Mouse (Mus musculus) liver, embryonic 16.5 days (tissue): Measurements from ENCODE around the gene Fxyd5. TPM values are rescaled to one million over a fixed set of nuclear protein-coding genes. Genes with fewer than 3 reads are reported as not detected.

Source experiments
- ATAC-seq: fragments of 200-750 bp; cut with Nextera tagmentation; 2 replicates; pipeline ENCODE4 v1.8.0; 2017; ENCODE audit warnings: low read depth, mild to moderate bottlenecking, moderate number of reproducible peaks, moderate library complexity
- H3K27ac ChIP-seq: fragments of 300-500 bp; sonication (generic); 2 replicates; pipeline ENCODE4 v1.5.1; 2014; ENCODE audit warnings: mild to moderate bottlenecking, low read length
- H3K27me3 ChIP-seq: fragments of 300-500 bp; sonication (generic); 2 replicates; pipeline ENCODE4 v1.6.1; 2014; ENCODE audit warnings: low read depth, low read length, mixed read lengths; ENCODE audit not compliant: control insufficient read depth, insufficient read depth
- H3K36me3 ChIP-seq: fragments of 300-500 bp; sonication (generic); 2 replicates; pipeline ENCODE4 v1.6.1; 2014; ENCODE audit warnings: mild to moderate bottlenecking; ENCODE audit not compliant: control insufficient read depth, insufficient read depth
- H3K4me1 ChIP-seq: fragments of 300-500 bp; sonication (generic); 2 replicates; pipeline ENCODE4 v1.6.1; 2014; ENCODE audit warnings: low read depth, low read length, mixed read lengths; ENCODE audit not compliant: control insufficient read depth
- H3K4me2 ChIP-seq: fragments of 300-500 bp; sonication (generic); 2 replicates; pipeline ENCODE4 v1.6.1; 2014; ENCODE audit warnings: low read depth, low read length, mixed read lengths
- H3K4me3 ChIP-seq: fragments of 300-500 bp; sonication (generic); 2 replicates; pipeline ENCODE4 v1.5.1; 2014; ENCODE audit warnings: low read depth, mild to moderate bottlenecking, low read length
- H3K9ac ChIP-seq: fragments of 300-500 bp; sonication (generic); 2 replicates; pipeline ENCODE4 v1.6.1; 2014; ENCODE audit warnings: low read depth, low read length
- H3K9me3 ChIP-seq: fragments of 300-500 bp; sonication (generic); replicated peaks from 2 replicates; pipeline ENCODE4 v1.6.1; 2016; ENCODE audit warnings: low read length; ENCODE audit not compliant: control insufficient read depth
- WGBS: fragments of 180-500 bp; shearing (Covaris S2); extraction: QIAGEN DNeasy Blood & Tissue Kit; methylation state at CpG from one replicate; pipeline ENCODE4 v1.1.7; 2014; ENCODE audit not compliant: insufficient replicate concordance; 5-methylcytosine and 5-hydroxymethylcytosine counted together
- polyA plus RNA-seq: library from polyadenylated mRNA; unstranded; fragments of >200 nt; fragmentation: Nextera tagmentation; extraction: Ambion mirVana; gene quantifications from 2 replicates; pipeline ENCODE4 v1.2.1, GENCODE M21; 2015

Gene Fxyd5
- polyA plus RNA-seq, 1 experiment from 2014 or later: 22.4 TPM

- WGBS: 24% methylated on average over 1 of the region's 1 CpGs
- Histone ChIP-seq H3K4me1 (no peaks in the 10 kb centered on the region; the same call in 1 of the 2 replicates), H3K4me2 (no peak overlapping the region), H3K36me3 (no peaks in the 10 kb centered on the region), H3K27me3 (no peaks in the 10 kb centered on the region), H3K9ac (no peak overlapping the region), H3K27ac (no peak overlapping the region), H3K4me3 (no peak overlapping the region), H3K9me3 (no peaks in the 10 kb centered on the region)
- ATAC-seq: no peak
Measured at GRCm38 (mm10) chr7:31081106-31081505, 38.8 kb upstream of the Fxyd5 start.

DNA sequence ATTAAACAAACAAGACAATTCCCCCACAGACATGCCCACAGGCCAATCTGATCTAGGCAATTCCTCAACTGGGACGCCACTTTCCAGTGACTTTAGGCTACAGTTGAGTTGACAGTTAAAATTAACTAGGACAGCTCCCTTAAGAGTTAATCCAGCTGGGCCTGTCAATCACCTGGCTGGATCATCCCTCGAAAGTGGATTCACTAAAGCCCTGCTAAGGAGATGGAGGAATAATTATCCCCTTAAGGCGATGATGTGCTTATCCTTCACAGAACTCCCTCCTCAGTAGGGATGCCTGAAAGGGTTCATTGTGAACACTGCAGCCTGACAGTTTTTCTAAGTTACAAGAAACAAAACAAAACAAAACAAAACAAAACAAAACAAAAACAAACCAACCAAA is 38.3 kb upstream of the Fxyd5 start:
- no peaks in the 10 kb centered on the region; the same call in 1 of the 2 replicates for H3K4me1 ChIP-seq
- no peak overlapping the region for H3K27ac ChIP-seq
- H3K4me2 ChIP-seq: no peak overlapping the region
- H3K4me3 ChIP-seq: no peak overlapping the region
- no peak overlapping the region for H3K9ac ChIP-seq
- 68% methylated on average over 3 of the region's 3 CpGs for whole genome bisulfite sequencing
- H3K36me3 ChIP-seq: no peaks in the 10 kb centered on the region
- ATAC-seq: no peak
- no peaks in the 10 kb centered on the region for H3K27me3 ChIP-seq
- H3K9me3 ChIP-seq: no peaks in the 10 kb centered on the region

DNA sequence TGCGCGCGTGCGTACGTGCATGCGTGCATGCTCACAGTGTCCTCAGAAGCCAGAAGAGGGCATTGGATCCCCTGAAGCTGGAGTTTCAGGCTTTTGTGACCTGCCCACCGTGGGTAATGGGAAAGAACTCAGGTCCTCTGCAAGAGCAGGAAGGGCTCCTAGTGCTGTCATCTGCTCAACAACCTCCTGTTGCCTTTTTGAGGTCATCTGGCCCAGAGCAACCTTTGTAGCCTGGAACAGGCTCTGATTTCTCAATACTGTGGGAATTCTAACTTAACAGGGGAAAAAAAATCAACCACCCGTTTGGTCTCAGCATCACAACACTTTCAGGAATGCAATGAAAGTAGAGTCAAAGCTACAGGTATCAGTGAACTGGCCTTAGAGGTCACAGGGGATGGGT is 37.4 kb upstream of the Fxyd5 start:
- H3K4me3 ChIP-seq: no peak overlapping the region
- H3K9ac ChIP-seq: no peak overlapping the region
- peak; percentile 37; the same call in 1 of the 2 replicates for ATAC-seq
- no peak overlapping the region for H3K27ac ChIP-seq
- no peaks in the 10 kb centered on the region for H3K9me3 ChIP-seq
- 67% methylated on average over 8 of the region's 8 CpGs for WGBS
- no peaks in the 10 kb centered on the region for H3K27me3 ChIP-seq
- no peaks in the 10 kb centered on the region; the same call in 1 of the 2 replicates for H3K4me1 ChIP-seq
- no peaks in the 10 kb centered on the region for H3K36me3 ChIP-seq
- H3K4me2 ChIP-seq: no peak overlapping the region

GRCm38 (mm10) chr7:31077885-31078445 is 35.7 kb upstream of the Fxyd5 start:
- ATAC-seq: no peak
- Histone ChIP-seq H3K27me3 (no peaks in the 10 kb centered on the region), H3K27ac (no peak overlapping the region), H3K4me3 (no peak overlapping the region), H3K9ac (no peak overlapping the region), H3K4me1 (no peaks in the 10 kb centered on the region; the same call in 1 of the 2 replicates), H3K9me3 (no peaks in the 10 kb centered on the region), H3K4me2 (no peak overlapping the region), H3K36me3 (no peaks in the 10 kb centered on the region)
- WGBS: 30% methylated on average over 5 of the region's 5 CpGs

DNA sequence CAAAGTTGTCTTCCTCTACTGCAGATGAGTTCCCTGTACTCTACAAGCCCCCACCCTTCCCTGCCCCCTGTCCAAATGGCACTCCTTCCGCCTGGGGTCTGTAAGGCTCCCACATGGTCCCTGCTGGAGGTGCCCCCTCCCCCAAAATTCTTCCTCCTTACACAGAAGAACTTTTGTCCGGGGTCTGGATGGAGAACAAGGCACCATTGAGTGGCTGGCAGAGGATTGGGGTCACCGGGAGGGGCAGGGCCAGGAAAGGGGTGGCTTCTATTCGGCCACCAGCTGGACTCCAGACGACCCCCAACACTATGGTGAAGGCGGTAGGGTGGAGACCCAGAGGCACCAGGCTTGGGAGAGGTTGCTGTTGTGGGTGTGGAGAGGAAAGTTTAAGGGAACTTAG is 35.2 kb upstream of the Fxyd5 start:
- WGBS: 47% methylated on average over 6 of the region's 6 CpGs
- Histone ChIP-seq H3K27me3 (no peaks in the 10 kb centered on the region), H3K4me1 (no peaks in the 10 kb centered on the region; the same call in 1 of the 2 replicates), H3K9me3 (no peaks in the 10 kb centered on the region), H3K27ac (no peak overlapping the region), H3K4me3 (no peak overlapping the region), H3K4me2 (no peak overlapping the region), H3K9ac (no peak overlapping the region), H3K36me3 (no peaks in the 10 kb centered on the region)
- no peak for ATAC-seq

- ATAC-seq: no peak
- Histone ChIP-seq H3K4me3 (no peak within 1 kb of the TSS), H3K9me3 (no peaks in the 10 kb centered on the region), H3K9ac (no peak within 1 kb of the TSS), H3K27me3 (no peaks in the 10 kb centered on the region), H3K4me2 (no peak within 1 kb of the TSS), H3K27ac (no peak within 1 kb of the TSS), H3K4me1 (no peaks in the 10 kb centered on the region; the same call in 1 of the 2 replicates), H3K36me3 (no peaks in the 10 kb centered on the region)
- 43% methylated on average over 5 of the region's 5 CpGs for WGBS
Measured at GRCm38 (mm10) chr7:31076492-31076891, 34.2 kb upstream of the Fxyd5 start, which contains the start of gene Fxyd3. Fxyd3 (minus strand) TSS chr7:31076704.

- Histone ChIP-seq H3K27me3 (no peaks in the 10 kb centered on the region), H3K27ac (no peak overlapping the region), H3K36me3 (no peaks in the 10 kb centered on the region), H3K9me3 (no peaks in the 10 kb centered on the region), H3K4me3 (no peak overlapping the region), H3K9ac (no peak overlapping the region), H3K4me2 (no peak overlapping the region), H3K4me1 (no peaks in the 10 kb centered on the region; the same call in 1 of the 2 replicates)
- no peak for ATAC-seq
- WGBS: 48% methylated on average over 5 of the region's 5 CpGs
Measured at GRCm38 (mm10) chr7:31074713-31075069, 32.4 kb upstream of the Fxyd5 start.

DNA sequence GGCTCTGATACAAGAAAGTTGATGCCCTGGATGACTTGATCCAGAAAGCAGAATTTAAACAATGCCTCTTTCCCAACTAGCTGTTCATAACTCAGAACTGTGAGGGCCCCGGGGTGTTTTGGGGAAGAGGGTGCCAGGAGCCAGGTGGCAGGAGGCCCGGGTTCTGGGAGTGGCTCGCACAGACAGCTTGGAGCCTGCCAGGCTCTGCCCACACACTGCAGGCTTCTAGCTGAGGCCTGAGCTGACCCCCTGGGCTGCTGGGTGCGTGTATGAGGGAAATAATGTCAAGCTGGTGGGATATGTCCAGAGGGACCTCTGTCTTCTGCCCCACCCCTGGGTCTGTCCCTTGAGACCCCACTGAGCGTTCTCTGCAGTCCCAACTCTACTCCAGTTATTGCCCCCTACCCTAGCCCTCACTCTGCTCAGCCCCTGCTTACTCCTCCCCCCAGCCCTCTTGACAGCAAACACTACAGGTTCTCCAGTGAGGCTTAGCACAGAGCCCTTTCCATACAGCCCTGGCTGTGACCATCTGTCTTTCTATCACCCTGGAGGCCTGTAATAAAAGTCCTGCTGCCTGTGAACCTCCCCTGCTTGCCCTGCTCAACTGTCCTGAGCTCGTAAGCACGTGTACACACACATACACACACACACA is 31.9 kb upstream of the Fxyd5 start:
- H3K9ac ChIP-seq: no peak overlapping the region
- H3K4me3 ChIP-seq: no peak overlapping the region
- H3K27ac ChIP-seq: no peak overlapping the region
- H3K4me1 ChIP-seq: no peaks in the 10 kb centered on the region; the same call in 1 of the 2 replicates
- no peaks in the 10 kb centered on the region for H3K27me3 ChIP-seq
- no peaks in the 10 kb centered on the region for H3K9me3 ChIP-seq
- 49% methylated on average over 7 of the region's 7 CpGs for WGBS
- ATAC-seq: no peak
- no peak overlapping the region for H3K4me2 ChIP-seq
- no peaks in the 10 kb centered on the region for H3K36me3 ChIP-seq

DNA sequence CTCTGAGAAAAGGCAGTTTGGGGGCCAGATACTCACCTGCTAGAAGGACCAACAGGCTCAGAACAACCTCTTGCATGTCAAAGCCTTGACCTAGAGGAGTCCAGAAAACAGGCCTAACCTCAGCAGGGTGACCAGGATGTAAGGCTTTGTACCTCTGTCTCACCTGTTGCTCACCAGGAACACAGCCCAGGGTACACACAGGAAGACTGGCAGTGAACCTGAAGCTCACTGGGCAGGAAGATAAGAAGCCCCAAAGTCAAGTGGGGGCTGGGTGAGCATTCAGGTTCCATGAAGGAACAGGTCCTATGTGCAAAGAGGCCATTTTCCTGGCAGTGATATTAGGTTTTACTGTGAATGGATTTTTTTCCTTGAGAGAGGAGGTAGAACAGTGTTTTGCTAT is 31.3 kb upstream of the Fxyd5 start:
- ATAC-seq: no peak
- no peak overlapping the region for H3K4me2 ChIP-seq
- no peaks in the 10 kb centered on the region for H3K27me3 ChIP-seq
- no peaks in the 10 kb centered on the region for H3K4me1 ChIP-seq
- no peak overlapping the region for H3K27ac ChIP-seq
- no peak overlapping the region for H3K9ac ChIP-seq
- H3K36me3 ChIP-seq: no peaks in the 10 kb centered on the region
- H3K9me3 ChIP-seq: no peaks in the 10 kb centered on the region
- H3K4me3 ChIP-seq: no peak overlapping the region
